Mouse (Mus musculus) midbrain, embryonic 14.5 days (tissue): ENCODE results near the gene Mecom. TPM values are rescaled to one million over a fixed set of nuclear protein-coding genes. Genes with fewer than 3 reads are reported as not detected.

Experiments
- ATAC-seq: fragments of 200-750 bp; cut with Nextera tagmentation; 2 replicates; pipeline ENCODE4 v1.8.0; 2017; ENCODE audit warnings: moderate number of reproducible peaks, moderate library complexity; ENCODE audit not compliant: low FRiP score, low TSS enrichment
- DNase-seq: peaks from one replicate; pipeline ENCODE4 v3.0.0-alpha.2; 2015
- H3K27ac ChIP-seq: fragments of 300-500 bp; sonication (generic); replicated peaks from 2 replicates; pipeline ENCODE4 v1.5.1; 2014; ENCODE audit warnings: mild to moderate bottlenecking, low read depth, low read length, moderate library complexity
- H3K27me3 ChIP-seq: fragments of 300-500 bp; sonication (generic); 2 replicates; pipeline ENCODE4 v1.6.1; 2014; ENCODE audit warnings: low read length, control low read depth, mixed read lengths; ENCODE audit not compliant: control insufficient read depth, insufficient read depth
- H3K36me3 ChIP-seq: fragments of 300-500 bp; sonication (generic); 2 replicates; pipeline ENCODE4 v1.6.1; 2014; ENCODE audit warnings: low read length, control low read depth; ENCODE audit not compliant: control insufficient read depth, insufficient read depth
- H3K4me1 ChIP-seq: fragments of 300-500 bp; sonication (generic); 2 replicates; pipeline ENCODE4 v1.6.1; 2014; ENCODE audit warnings: mild to moderate bottlenecking, antibody characterized with exemption, low read length, control low read depth; ENCODE audit not compliant: control insufficient read depth, insufficient read depth
- H3K4me2 ChIP-seq: fragments of 300-500 bp; sonication (generic); 2 replicates; pipeline ENCODE4 v1.6.1; 2014; ENCODE audit warnings: mild to moderate bottlenecking, low read length, moderate library complexity
- H3K4me3 ChIP-seq: fragments of 300-500 bp; sonication (generic); replicated peaks from 2 replicates; pipeline ENCODE4 v1.5.1; 2014; ENCODE audit warnings: low read depth, low read length
- H3K9ac ChIP-seq: fragments of 300-500 bp; sonication (generic); replicated peaks from 2 replicates; pipeline ENCODE4 v1.6.1; 2014; ENCODE audit warnings: mild to moderate bottlenecking, low read length, moderate library complexity
- H3K9me3 ChIP-seq: fragments of 300-500 bp; sonication (generic); 2 replicates; pipeline ENCODE4 v1.6.1; 2016; ENCODE audit warnings: low read length, control low read depth, mixed read lengths; ENCODE audit not compliant: control insufficient read depth
- WGBS: fragments of 180-500 bp; shearing (Covaris S2); extraction: QIAGEN DNeasy Blood & Tissue Kit; methylation state at CpG from one replicate; pipeline ENCODE4 v1.1.7; 2014; 5-methylcytosine and 5-hydroxymethylcytosine counted together
- polyA plus RNA-seq: library from polyadenylated mRNA; unstranded; fragments of >200 nt; fragmentation: Nextera tagmentation; extraction: Ambion mirVana; gene quantifications from 2 replicates; pipeline ENCODE4 v1.2.1, GENCODE M21; 2014

The Mecom gene
- polyA plus RNA-seq, 1 experiment from 2014 or later, result 10.1 TPM

GRCm38 (mm10) chr3:29957365-29958236, 590.2 kb downstream of the Mecom start:
- Histone ChIP-seq H3K36me3 (no peaks in the 10 kb centered on the region), H3K4me1 (no peaks in the 10 kb centered on the region), H3K9ac (no peak overlapping the region), H3K4me2 (no peak overlapping the region), H3K4me3 (no peak overlapping the region), H3K9me3 (no peaks in the 10 kb centered on the region), H3K27me3 (no peaks in the 10 kb centered on the region), H3K27ac (no peak overlapping the region)
- 65% methylated on average over 10 of the region's 10 CpGs for WGBS
- ATAC-seq, result no peak
- peak; percentile 20 for DNase-seq

- 77% methylated on average over 3 of the region's 3 CpGs for WGBS
- Histone ChIP-seq H3K9me3 (no peaks in the 10 kb centered on the region), H3K27ac (no peak overlapping the region), H3K27me3 (no peaks in the 10 kb centered on the region), H3K9ac (no peak overlapping the region), H3K4me3 (no peak overlapping the region), H3K36me3 (no peaks in the 10 kb centered on the region), H3K4me1 (no peaks in the 10 kb centered on the region), H3K4me2 (no peak overlapping the region)
- DNase-seq, result no peak
- ATAC-seq, result no peak
Observed at GRCm38 (mm10) chr3:29953269-29953668, 594.5 kb downstream of the Mecom start.

- no peak overlapping the region for H3K27ac ChIP-seq
- H3K9ac ChIP-seq, result no peak overlapping the region
- H3K4me2 ChIP-seq, result no peak overlapping the region
- ATAC-seq (no peak), DNase-seq (no peak)
- no peaks in the 10 kb centered on the region for H3K27me3 ChIP-seq
- H3K4me3 ChIP-seq, result no peak overlapping the region
- 88% methylated on average over 5 of the region's 5 CpGs for WGBS
- no peaks in the 10 kb centered on the region for H3K4me1 ChIP-seq
- H3K36me3 ChIP-seq, result no peaks in the 10 kb centered on the region
- no peaks in the 10 kb centered on the region for H3K9me3 ChIP-seq
Observed at GRCm38 (mm10) chr3:29950853-29951252, 597.0 kb downstream of the Mecom start.

- H3K9me3 ChIP-seq, result no peaks in the 10 kb centered on the region
- no peak overlapping the region for H3K4me2 ChIP-seq
- H3K27ac ChIP-seq, result no peak overlapping the region
- no peaks in the 10 kb centered on the region for H3K36me3 ChIP-seq
- H3K27me3 ChIP-seq, result no peaks in the 10 kb centered on the region
- DNase-seq (peak; percentile 18), ATAC-seq (no peak)
- no peaks in the 10 kb centered on the region for H3K4me1 ChIP-seq
- no peak overlapping the region for H3K9ac ChIP-seq
- 53% methylated on average over 11 of the region's 11 CpGs for WGBS
- H3K4me3 ChIP-seq, result no peak overlapping the region
Observed at GRCm38 (mm10) chr3:29903596-29904308, 644.1 kb downstream of the Mecom start.

Other genes with a start within 250 kb of the Mecom start
- gene Actrt3, start 51.9 kb upstream of the Mecom start, polyA plus RNA-seq, result 0.15 and 0.38 TPM in 2 replicates
- gene Mynn, start 54.1 kb upstream of the Mecom start, polyA plus RNA-seq, result 32.8 and 41.8 TPM in 2 replicates
- not detected in 2 replicates for gene Lrriq4, start 96.5 kb upstream of the Mecom start, polyA plus RNA-seq
- gene Lrrc34, start 99.9 kb upstream of the Mecom start, polyA plus RNA-seq, result 0.82 and 1.1 TPM in 2 replicates
- gene Lrrc31, start 151.8 kb upstream of the Mecom start, polyA plus RNA-seq, result not detected in 2 replicates
- gene Samd7, start 198.3 kb upstream of the Mecom start, polyA plus RNA-seq, result 0.19 TPM in 1 of 2 replicates, not detected in the other
- gene Sec62, start 244.9 kb upstream of the Mecom start, polyA plus RNA-seq, result 102 and 110 TPM in 2 replicates